Mouse (Mus musculus): ENCODE measurements at regions not wholly inside any gene's neighbourhood (a gene's known extent, or its start where the extent isn't known, plus 50 kb on each side); places are given as distances from the start of the nearest gene placed in this dataset.

- TF ChIP-seq POLR2A (IDR thresholded peaks at IDR 0.05; ENCODE audit: control insufficient read depth, extremely low read depth, insufficient read depth, low read length, poor library complexity) (no peak), CTCF (IDR thresholded peaks at IDR 0.05; ENCODE audit: borderline replicate concordance, control insufficient read depth, extremely low read depth, insufficient read depth, low read length, poor library complexity) (no peak)
Observed at GRCm38 (mm10) chr14:71561906-71562305, 929.7 kb downstream of the Gm9195 start.

Measured in thymus, adult 2 months (tissue).